Mouse (Mus musculus) left cerebral cortex, adult 2 months (tissue): Measurements from ENCODE around the gene Chfr. TPM values are rescaled to one million over a fixed set of nuclear protein-coding genes. Genes with fewer than 3 reads are reported as not detected.
"Not testable (repeated sequence)": the region's sequence is repeated elsewhere in the genome, so short reads cannot be mapped to it uniquely, and the experiment has no call there.

Source experiments
- DNase-seq, 2 experiments: peaks; one replicate each; pipeline ENCODE4 v3.0.0; 2021 to 2022; ENCODE audit warnings: low spot score in 2 of 2, mixed read lengths in 1 of 2; ENCODE audit errors: extremely low spot score in 1 of 2
- H3K27ac ChIP-seq: fragments of 200-600 bp; 2 replicates; pipeline ENCODE4 v1.8.1; 2022
- H3K4me3 ChIP-seq: fragments of 200-600 bp; 2 replicates; pipeline ENCODE4 v1.8.1; 2022
- CTCF ChIP-seq: fragments of 200-600 bp; IDR thresholded peaks from 2 replicates; pipeline ENCODE4 v1.8.1; 2022; ENCODE audit warnings: antibody characterized with exemption, mild to moderate bottlenecking, moderate library complexity
- intact Hi-C: fragments of 180-260 bp; cut with DNase I; formaldehyde crosslinking; loops from one replicate; pipeline ENCODE4 v1.15.1; 2025
- total RNA-seq, 2 experiments: library from RNA; stranded (reverse); gene quantifications; 2 replicates each; pipeline ENCODE4 v1.2.3; 2021

Gene Chfr
- total RNA-seq, 2 experiments from 2014 or later = 55.5 to 58.0 TPM

DNA sequence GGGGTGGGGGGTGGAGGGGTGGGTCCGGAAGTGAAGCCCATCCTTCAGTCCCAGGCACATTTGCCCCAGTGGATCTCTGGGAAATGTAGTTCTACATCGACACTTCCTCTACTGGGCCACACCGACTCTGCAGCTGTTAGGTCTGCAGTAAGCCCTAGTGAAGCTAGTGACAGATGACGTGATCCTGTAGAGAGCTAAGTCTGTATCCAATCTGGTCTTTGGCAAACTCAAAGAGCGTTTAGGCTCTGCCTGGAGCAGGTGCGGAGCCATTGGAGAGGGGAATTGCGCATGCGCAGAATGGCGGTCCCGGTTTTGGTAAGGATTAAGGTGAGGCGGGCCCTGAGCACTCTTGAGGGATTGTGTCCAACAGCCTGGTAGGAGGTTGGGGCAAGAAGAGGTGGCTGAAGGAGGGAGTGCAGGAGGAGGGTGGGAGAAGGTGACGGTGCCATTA is 25.6 kb upstream of the Chfr start, which contains the start of gene Zfp605:
Gene Zfp605 (plus strand): TSS at position 102 of the 451 bp plus-strand sequence.
- peak; percentile 91 for DNase-seq
- no peak for TF ChIP-seq CTCF
- intact Hi-C loops = loop anchor here (2.0 to 10.0 kb wide), 4 partner anchors 25 to 1455 kb away; partner anchors contain the start of genes Chfr and Zfp932
- Histone ChIP-seq H3K4me3 (peak within 1 kb of the TSS; percentile 76), H3K27ac (peak within 1 kb of the TSS; percentile 89)

DNA sequence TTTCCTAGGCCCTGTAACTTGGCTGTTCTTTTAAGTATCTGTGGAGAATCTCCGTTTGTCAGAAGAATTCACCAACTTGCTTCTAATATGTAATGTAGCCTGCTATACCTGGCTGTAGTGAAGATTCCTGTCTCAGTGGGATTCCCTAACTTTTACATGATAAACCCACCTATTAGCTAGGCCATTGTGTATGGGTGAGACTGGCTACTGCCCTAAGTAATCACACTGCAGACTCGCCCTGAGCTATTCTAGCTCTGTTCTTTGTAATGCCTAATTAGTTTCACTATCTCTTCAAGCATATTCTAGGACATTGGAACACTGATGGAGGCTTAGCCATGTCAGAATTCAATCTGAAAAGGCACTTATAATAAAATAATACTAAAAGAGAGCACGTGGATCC is 13.3 kb upstream of the Chfr start:
- H3K4me3 ChIP-seq, intact Hi-C loops, DNase-seq: not testable (repeated sequence)

DNA sequence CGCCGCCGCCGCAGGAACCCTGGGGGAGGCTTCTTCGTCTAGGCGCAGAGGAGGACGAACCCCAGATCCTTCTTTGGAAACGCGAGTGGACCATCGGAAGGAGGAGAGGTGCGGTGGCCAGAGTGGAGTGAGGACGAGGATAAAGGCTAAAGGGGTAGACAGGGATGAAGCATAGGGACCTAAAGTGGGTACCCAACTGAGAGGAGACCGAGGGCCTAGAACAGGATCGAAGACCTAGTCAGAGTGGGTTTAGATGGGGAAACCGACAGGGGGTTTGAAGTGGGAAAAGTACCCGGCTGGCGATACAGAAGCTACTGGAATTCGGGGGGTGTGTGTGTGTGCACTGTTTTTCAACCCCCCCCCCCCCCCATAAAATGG is 434 bp downstream of the Chfr start:
- Histone ChIP-seq H3K27ac (peak overlapping the region; percentile 87), H3K4me3 (peak overlapping the region; percentile 97)
- DNase-seq = no peak
- no peak for TF ChIP-seq CTCF
- intact Hi-C loops = no loop called here

More for the DNA sequence above, 13.3 kb upstream of the Chfr start:
- not testable (repeated sequence) for H3K27ac ChIP-seq

DNA sequence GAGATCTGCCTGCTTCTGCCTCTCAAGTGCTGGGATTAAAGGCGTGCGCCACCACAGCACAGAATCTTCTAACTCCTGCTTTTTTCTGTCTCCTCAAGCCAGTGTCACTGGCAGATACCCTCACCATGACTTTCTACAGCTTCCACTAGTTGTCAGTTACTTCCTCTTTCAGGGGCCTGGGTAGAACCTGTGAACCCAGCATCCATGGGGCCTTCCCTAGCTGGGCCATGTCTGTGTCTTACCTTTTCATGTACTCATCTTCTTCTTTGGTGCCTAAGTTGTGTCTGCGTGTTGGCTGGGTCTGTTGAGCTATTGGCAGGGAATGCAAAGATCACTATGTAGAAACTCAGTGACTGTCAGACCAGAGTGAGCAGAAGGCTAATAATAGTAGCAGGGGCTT is 2.2 kb downstream of the Chfr start:
- Histone ChIP-seq H3K27ac (no peak overlapping the region), H3K4me3 (no peak overlapping the region)
- intact Hi-C loops = no loop called here
- no peak for DNase-seq
- no peak for TF ChIP-seq CTCF

DNA sequence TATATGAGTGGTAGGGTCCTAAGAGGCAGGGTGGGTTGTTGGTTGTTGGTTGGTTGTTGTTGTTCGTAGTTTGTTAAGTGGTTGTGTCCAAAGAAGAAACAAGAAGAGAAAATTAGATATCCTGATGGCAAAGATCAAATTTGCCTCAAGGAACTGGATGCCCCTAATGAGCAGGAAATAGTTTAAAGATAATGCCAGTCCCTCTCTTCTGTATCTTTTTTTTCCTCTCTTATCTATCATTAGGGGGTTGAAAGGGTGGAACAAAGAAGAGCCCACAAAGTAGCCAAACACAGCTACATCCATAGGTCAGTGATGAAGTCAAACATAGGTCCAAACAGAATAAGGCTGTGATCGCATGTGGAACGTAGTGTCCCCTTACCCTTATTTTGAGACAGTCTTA is 3.7 kb downstream of the Chfr start:
- intact Hi-C loops = no loop called here
- no peak for TF ChIP-seq CTCF
- Histone ChIP-seq H3K27ac (no peak overlapping the region), H3K4me3 (no peak overlapping the region)
- no peak for DNase-seq

DNA sequence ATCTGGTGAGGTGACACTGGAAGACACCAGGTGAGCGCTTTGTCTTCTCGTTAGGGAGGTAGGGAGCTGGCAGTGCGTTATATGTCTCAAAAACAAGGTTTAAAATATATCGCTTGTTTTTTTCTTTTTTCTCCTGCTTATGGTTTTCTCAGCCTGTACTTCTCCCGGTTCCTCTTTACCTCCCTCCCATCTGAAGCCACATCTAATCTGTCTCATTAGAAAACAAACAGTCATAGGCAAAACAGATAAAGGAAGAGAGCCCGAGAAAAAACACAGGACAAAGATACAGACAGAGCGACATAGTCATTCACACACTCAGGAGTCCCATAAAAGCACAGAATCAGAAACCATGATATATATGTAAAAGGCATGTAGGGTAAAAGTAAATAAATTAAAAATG is 4.8 kb downstream of the Chfr start:
- DNase-seq = no peak
- no peak overlapping the region for H3K27ac ChIP-seq
- H3K4me3 ChIP-seq = no peak overlapping the region
- no peak for TF ChIP-seq CTCF
- intact Hi-C loops = no loop called here

DNA sequence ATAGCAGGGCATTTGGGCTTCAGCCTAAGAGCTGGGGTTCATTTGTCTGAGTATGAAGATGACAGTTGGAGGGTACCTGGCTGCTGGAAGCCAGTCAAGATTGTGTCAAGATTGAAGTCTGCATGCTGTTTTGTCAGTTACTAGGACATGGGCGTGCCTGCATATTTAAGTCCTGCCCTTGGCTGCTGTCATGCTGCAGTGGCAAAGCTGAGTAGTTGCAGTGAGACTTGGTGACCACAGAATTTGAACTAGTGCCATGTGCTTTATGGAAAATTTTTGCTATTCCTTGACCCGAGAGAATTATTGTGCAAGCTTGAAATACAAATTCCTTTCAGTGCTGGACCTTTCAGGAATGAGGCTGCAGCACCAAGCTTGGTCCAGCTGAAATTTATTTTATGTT is 6.7 kb downstream of the Chfr start:
- H3K27ac ChIP-seq = no peak overlapping the region
- TF ChIP-seq CTCF = no peak
- intact Hi-C loops = no loop called here
- no peak overlapping the region for H3K4me3 ChIP-seq
- no peak for DNase-seq

DNA sequence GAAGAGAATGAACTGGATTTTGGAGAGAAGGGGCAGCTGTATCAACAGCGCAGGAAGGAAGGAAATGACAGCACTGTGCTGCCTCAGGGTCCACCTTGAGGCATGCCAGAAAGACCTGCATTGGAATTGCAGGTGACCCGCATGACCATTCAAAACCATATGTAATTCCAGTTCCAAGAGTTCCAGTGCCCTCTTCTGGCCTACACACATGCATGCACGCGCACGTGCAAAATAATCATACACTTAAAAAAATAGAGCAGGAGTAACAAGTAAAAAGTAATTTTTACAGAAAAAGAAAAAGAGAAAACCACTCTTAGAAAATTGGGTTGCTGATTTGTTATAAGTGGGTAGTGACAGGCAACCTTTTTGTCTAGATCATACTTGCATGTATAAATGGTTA is 7.4 kb downstream of the Chfr start:
- Histone ChIP-seq H3K4me3 (no peak overlapping the region), H3K27ac (no peak overlapping the region)
- intact Hi-C loops = no loop called here
- TF ChIP-seq CTCF = peak; percentile 37
- no peak for DNase-seq

DNA sequence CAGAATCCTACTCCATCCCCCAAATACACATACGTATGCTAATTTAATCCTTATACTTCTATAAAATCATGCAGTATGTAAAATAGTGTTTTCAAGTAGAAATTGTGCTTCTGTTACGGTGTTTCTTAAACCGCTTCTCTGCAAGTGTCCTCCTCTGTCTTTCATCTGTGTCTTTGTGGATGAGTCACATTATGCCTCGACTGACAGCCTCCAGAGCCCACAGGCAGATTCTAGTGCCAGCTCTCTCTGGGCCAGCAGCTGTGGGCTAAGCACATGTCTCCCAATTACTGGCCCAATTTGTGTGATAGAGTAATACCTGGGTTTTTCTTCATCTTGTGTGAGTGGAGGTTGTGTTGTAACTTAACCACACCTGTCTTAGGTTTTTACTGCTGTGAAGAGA is 33.7 kb downstream of the Chfr start:
- intact Hi-C loops = no loop called here
- Histone ChIP-seq H3K4me3 (no peak overlapping the region), H3K27ac (no peak overlapping the region)
- no peak for DNase-seq
- TF ChIP-seq CTCF = no peak

DNA sequence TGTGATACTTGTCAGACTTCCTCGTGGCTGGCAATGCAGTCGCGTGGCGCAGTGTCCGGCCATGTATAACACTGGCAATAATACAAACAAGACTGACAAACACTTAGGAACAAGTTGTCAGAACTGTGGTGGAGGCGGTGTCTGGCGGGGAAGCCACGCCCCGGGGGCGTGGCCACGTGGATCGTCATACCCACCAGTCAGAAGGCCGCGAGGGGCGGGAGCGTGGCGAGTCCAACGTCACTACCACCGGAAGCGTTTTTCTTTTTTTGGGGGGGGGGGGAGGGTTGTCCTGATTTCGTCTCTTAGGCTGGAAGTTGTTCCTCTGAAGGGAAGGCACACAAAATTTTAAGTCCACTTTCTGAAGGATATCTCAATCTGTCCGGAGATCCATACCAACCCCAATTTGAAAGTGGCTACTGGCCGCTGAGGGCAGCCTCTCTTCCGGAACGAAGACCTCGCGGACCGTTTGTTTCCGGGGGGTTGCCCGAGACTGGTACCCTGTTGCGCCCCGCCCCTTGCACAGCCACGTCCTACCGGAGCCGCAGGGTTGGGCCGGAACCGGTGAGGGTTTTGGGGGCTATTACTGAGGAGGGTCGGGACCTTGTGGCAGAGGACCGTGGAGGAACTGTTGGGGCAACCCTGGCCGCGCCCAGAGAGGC is 40.8 kb downstream of the Chfr start, which contains the start of gene Golga3:
Gene Golga3 (plus strand): TSS at position 340 of the 659 bp plus-strand sequence.
- TF ChIP-seq CTCF = no peak
- intact Hi-C loops = no loop called here
- Histone ChIP-seq H3K27ac (peak within 1 kb of the TSS; percentile 94), H3K4me3 (peak within 1 kb of the TSS; percentile 100)
- DNase-seq = peak; percentile 85 to 92

DNA sequence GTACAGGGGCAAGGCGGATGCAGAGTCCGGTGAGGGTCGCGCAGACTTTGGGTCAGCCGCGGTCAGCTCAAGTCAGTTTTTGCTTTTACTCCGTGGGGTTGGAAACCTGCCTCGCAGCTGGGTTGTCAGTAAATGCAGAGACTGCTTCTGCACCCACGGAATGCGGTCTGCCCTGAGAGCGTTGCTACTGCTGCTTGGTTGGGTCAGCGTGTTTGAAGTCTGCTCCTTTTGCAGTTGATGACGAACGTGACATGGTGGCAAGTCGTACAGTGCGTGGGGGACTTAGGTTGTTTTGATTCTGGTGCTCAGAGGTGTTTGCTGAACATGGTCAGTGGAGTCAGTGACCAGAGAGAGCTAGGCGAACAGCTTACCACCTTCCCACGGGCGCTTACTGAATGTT is 41.4 kb downstream of the Chfr start:
- peak overlapping the region; percentile 94 for H3K27ac ChIP-seq
- peak overlapping the region; percentile 100 for H3K4me3 ChIP-seq
- intact Hi-C loops = no loop called here
- DNase-seq = no peak
- TF ChIP-seq CTCF = no peak

DNA sequence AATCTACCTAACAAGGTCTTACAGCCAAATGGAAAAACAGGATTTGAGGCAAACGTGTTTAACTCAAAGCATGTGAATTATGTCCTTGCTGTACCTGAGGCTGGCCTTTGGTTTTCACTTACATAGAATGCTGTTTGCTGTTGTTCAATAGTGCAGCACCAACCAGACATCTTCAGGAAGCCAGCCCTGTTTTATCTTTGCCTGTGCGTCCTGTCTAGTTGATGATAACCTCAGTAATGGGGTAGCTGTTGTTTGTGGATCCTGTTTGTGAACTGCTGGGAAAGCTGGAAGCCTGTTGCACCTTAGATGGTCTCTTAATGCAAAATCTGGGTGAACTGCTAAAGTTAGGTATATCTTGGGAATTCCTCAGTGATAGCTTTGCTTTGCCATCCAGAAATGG is 43.0 kb downstream of the Chfr start:
- intact Hi-C loops = no loop called here
- DNase-seq = no peak
- H3K4me3 ChIP-seq = no peak overlapping the region
- TF ChIP-seq CTCF = no peak
- H3K27ac ChIP-seq = no peak overlapping the region

DNA sequence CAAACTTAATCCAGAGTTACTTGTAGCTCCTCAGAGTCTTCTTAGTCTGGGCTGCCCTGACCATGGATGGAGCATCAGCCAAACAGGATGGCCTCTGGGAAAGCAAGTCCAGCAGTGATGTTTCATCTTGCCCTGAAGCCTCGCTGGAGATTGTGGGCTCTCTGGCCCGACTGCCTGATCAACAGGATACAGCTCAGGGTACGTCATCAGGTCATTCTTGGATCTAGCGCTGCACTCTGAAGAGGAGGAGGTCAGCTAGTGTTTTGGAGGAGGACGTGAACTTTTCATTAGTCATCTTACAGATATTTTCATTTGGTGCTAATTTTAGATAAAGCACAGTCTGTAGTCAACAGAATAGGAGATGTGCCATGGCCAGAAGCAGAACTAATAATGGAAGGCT is 46.1 kb downstream of the Chfr start:
- intact Hi-C loops = no loop called here

More for the DNA sequence above, 46.1 kb downstream of the Chfr start:
- Histone ChIP-seq H3K27ac (no peak overlapping the region), H3K4me3 (no peak overlapping the region)
- no peak for DNase-seq
- no peak for TF ChIP-seq CTCF
